Mouse (Mus musculus): ENCODE data around the gene St7l.
"Not testable (repeated sequence)": the region's sequence is repeated elsewhere in the genome, so short reads cannot be mapped to it uniquely, and the experiment has no call there.

The St7l gene

DNA sequence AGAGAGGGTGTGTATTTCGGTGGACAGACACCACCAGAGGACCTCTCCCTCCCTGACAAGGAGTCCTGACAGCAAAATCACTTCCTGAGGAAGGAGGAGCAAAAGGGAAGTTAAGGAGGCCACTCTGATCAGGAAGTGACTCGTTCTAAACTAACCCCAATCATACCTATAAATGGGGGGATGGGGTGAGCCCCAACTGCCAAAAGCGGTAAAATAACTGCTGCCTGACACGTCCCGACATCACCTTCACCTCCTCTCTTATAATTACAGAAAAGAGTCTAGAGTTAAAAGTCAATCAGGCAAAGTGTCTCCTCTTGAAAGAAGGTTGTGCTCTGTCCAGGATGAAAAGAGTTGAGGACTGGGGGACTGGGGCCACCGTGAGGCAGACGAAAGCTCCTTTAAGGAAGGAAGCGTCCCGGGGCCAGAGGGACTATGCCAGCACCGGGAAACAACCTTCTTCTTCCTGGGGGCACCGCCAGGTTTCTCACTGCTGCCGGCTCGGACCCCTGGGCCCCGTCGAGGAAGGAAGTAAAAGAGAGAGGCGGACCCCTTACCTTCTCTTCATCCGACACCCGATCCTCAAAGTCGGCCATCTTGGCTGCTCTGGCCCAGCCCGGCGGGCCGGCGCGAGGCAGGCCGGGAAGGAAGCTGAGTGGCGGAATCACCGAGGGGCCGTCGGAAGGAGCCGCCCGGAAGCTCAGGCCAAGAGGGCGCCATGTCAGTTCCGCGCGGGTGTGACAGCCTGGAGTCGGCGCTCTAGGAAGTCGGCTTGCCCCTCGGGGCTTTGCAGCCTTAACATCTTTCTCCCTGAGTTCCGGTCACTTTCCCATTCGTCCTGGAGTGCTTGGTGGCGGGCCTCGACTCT, at the start of gene St7l, which contains the start of gene Capza1:
TSS of gene St7l (plus strand) at position 220 of the 865 bp plus-strand sequence.
TSS of gene Capza1 (minus strand) at position 720 of the 865 bp plus-strand sequence.
- peak; percentile 65 for DNase-seq (ENCODE audit: low spot score)

DNA sequence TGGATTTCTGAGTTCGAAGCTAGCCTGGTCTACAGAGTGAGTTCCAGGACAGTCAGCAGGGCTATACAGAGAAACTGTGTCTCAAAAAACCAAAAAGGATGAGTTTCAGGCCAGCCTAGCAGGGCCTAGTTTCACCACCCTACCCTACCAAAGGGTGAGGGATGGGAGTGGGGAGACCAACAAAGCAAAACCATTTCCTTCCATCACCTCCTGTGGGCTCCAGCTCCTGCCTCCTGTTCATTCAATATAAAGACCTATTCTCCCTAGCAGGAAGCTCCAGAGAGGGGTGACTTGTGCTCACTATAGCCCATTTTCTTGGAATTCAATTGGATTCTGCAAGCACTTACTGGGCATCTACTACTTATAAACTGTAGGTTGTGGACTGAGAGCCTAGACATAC, 49.1 kb upstream of the St7l start:
- DNase-seq (ENCODE audit: low spot score), result no peak

DNA sequence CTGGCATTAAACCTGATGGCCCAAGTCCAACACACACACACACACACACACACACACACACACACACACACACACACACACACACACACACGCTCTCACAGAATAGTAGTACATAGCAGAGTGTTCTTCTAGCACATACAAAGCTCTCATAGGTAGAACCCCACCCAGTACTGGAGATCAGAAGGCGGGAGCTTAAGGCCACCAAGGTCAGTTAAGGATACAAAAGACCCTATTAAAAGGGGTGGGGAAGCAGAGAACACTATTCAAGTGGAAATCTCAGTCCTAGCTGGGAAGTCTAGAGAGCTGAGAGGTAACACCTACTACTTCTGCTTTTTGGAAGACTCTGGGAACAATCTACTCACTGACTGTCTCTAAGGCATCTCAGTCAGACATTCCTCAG, 48.5 kb upstream of the St7l start:
- no peak for DNase-seq (ENCODE audit: low spot score)

- no peak for DNase-seq (ENCODE audit: low spot score)
Measured at GRCm38 (mm10) chr3:104816130-104816529, 47.7 kb upstream of the St7l start.

DNA sequence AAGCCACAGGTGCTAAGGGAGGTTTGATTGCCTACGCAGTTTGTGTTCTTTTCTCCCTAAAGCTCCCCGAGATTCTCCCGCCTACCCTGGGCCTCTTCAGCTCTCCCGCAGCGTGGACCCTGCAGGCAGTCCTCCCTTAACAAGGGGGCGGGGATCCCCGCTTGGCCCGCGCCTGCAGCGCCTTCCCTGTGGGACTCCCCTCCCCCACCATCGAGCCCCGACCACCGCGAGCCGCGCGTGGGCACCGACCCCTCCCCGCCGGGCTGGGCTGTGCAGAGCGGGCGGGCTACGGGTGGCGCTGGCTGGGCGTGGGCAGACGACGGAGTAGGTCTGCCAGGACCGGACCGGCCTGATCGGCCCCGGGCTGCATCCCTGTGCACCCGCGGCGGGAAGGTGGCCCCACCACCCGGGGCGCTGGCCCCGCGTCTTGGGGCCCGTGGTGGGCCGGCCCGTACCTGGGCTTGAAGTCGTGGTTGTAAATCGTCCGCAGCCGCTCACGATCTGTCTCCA, 46.3 kb upstream of the St7l start:
- DNase-seq (ENCODE audit: low spot score), result no peak

DNA sequence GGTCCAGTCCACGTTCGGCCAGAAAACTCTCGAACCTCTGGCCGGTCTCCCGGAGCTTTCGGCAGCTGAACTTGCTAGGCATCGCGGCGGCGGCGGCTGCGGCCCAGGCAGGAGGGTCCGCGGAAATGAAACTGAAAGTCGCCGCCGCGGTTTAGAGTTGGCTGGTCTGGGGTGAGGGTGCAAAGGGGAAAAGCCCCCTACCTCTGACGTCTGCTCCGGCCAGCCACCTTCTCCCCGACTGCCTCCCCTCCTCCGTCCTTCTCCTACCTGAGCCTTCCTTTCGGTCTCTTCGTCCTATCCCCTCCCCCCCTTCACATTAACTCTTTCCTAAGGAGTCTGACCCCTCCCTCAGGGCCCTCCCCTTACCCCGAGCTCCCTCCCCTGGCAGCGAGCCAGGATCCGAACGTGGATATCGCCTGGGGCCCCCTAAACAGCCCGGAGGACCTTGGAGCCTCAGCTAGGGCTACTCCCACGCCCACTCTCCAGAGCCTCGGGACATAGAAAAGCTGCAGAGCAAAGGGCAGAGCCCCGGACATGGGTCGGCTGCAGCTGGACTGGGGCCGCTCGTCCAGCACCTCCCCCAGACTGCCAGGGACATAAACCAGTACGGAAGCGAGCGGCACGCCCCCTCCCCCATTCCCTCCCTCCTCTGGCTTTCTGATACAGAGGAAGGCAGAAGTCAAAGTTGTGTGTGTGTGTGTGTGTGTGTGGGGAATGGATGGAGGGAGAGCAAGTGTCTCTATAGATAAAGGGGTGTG, 45.6 kb upstream of the St7l start, which contains the start of gene Mov10:
TSS of gene Mov10 (minus strand) at position 573 of the 758 bp plus-strand sequence.
- DNase-seq (ENCODE audit: low spot score), result no peak

DNA sequence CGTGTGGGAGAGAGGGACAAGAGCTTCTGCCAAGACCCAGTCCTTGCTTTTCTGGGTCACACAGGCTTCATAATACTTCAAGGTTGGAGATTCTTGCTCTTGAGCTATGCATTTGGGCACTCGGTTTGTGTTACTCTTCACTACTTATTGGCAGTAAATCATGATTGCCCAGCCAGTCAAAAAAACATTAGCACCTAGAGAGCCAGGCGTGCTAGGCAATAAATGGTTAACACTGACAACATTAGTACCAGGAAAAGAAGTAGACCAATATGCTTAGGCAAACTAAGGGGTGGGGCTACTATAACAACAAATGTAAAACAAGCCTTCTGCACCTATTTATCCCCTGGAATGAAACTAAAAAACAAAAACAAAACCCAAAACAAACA, 45.1 kb upstream of the St7l start:
- no peak for DNase-seq (ENCODE audit: low spot score)

DNA sequence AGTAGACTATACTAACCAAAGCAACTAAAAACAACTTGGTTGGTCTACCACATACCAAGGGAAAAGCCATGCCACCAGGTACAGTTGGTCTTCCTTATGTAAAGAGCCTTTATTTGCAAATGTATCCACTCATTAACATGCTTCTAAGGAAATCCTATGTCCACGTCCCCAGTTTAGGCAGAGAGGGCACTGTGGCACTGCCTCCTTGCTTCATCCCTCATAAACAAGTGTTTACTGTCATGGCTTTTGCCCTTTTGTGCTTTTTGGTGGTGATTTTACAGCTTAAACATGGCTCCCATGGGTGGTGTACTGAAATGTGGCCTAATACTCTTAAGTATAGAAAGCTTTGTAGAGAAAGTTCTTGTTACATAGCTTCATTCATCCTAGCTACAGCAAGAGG, 43.4 kb upstream of the St7l start:
- no peak for DNase-seq (ENCODE audit: low spot score)

GRCm38 (mm10) chr3:104822413-104822812, 41.4 kb upstream of the St7l start:
- DNase-seq (ENCODE audit: low spot score), result no peak

DNA sequence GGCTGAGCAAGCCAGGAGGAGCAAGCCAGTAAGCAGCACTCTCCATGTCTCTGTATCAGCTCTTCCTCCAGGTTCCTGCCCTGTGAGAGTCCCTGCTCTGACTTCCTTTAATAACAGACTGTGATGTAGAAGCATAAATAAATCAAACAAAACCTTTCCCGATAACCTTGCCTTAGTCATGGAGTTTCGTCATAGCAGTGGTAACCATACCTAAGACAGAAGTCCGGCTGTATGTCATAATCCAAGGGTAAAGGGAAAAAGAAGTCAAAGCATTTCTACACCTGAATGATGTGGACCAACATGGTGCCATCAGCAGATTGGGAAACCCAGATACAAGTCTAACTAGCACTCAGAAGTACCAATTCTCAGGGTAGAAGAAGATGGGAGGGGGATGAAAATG, 28.0 kb upstream of the St7l start:
- DNase-seq (ENCODE audit: low spot score), result no peak

GRCm38 (mm10) chr3:104841049-104841448, 22.8 kb upstream of the St7l start:
- DNase-seq (ENCODE audit: low spot score), result no peak

DNA sequence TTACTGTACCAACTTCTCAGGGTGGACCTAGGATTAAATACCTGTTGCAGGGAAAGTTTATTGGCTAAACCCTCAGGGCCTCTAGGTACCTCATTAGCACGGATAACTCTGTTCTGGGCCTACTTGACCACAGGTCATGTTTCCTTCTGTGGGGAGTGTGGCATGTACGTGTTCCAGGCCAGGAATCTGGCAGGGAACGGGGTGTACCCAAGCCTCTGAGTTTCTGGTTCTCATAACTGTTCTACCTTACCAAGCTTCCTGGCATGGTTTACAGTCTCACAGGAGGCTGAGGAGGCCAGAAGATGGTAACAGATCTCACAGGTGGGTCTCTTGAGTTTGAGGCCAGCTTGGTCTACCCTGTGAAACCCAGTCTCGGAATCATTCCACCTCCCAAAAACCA, 17.2 kb upstream of the St7l start:
- DNase-seq (ENCODE audit: low spot score), result no peak

DNA sequence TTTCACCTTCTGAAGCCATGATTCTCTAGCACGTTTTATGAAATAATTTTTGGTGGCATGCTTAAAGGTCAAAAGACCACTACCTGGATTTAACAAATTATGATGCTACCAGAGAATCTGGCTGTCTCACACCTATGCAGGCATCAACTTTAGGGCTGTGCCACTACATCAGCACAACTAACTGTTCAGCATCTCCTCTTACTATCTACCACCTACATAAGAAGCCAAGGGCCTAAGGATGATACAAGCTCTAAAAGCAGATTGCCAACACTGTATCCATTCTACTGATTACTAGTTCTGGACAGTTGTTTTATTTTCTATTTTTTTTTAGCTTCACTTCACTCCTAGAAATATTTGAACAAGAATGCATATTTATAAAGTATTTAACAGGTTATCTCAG, 9.3 kb upstream of the St7l start:
- no peak for DNase-seq (ENCODE audit: low spot score)

DNA sequence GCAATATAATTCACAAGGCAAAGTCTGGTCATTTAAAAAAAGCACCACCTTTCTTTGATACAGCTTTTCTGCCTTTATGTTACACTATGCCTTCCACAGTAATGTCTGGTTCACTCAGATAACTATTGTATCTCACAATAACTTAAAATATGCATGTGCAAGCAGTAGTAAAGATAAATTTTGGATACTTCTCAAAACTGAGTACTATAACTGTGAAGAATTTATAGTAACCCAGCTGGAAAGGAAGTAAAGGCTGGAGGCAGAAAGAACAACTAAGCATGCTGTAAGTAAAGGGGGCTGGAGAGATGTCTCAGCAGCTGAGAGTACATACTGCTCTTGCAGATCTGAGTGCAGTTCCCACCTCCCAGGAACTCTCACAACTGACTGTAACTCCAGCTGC, 8.9 kb upstream of the St7l start:
- DNase-seq (ENCODE audit: low spot score), result no peak

- no peak for DNase-seq (ENCODE audit: low spot score)
Measured at GRCm38 (mm10) chr3:104856106-104856505, 7.7 kb upstream of the St7l start.

- no peak for DNase-seq (ENCODE audit: low spot score)
Measured at GRCm38 (mm10) chr3:104858560-104858959, 5.2 kb upstream of the St7l start.

- peak; percentile 71 for DNase-seq (ENCODE audit: low spot score)
Measured at GRCm38 (mm10) chr3:104864651-104865340, 991 bp downstream of the St7l start.

DNA sequence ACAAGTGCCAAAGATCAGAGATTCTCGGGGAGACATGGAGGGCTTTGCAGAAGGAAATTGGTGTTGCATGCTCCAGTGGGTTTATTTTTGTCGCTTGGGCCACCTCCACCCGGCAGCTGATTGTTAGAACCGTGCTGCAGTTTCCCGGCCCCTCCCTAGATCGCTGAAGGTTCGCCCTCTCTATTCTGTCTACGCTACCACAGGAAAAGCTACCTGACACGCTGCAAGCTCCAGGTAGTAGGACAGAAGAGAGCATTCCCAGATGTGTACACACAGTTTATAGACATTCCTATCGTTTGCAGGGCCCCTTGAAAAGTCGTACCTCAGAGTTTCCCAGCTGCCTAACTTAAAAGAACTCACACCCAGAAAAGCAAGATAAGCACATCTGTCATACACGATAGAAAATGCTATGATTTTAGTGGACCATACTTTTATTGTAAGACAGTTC, 1.6 kb downstream of the St7l start:
- no peak for DNase-seq (ENCODE audit: low spot score)

- not testable (repeated sequence) for DNase-seq (ENCODE audit: low spot score)
Measured at GRCm38 (mm10) chr3:104866674-104867073, 2.9 kb downstream of the St7l start.

GRCm38 (mm10) chr3:104869611-104870010, 5.8 kb downstream of the St7l start:
- DNase-seq (ENCODE audit: low spot score), result no peak

DNA sequence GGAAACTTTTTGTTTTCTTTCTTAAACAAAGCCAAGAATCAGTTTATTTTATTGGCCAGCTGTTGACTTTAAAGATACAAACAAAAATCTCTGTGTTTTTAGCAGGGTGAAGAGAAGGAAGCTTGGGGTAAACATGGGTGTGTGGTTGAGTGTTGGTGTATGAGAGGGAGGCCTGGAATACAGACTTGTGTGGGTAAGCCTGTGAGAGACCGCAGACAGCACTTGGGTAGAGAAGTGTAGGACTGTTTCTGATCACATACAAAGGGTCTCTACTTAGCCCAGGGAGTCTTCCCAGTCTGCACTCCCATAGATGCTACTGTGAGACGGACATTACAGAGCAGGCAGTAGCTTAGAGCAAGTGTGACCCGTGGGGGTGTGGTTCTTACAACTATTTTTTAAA, 24.8 kb downstream of the St7l start:
- no peak for DNase-seq (ENCODE audit: low spot score)

DNA sequence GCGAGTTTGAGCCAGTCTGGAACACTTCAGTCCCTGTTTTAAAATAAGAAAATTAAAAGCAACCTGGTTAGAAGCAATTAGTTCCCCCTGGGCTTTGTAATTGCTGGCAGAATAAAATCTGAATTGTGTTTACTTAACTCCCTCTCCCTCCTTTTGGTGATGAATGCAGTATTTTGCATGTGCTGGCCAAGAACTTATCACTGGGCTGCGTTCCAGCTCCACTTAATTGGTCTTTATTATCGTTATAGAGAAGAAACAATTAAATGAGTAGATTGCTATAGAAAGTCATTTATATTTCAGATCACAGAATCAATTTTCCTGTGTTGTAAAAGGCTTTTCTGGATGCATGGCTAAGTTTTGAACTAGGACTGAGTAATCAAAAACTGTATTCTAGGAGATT, 32.3 kb downstream of the St7l start:
- no peak for DNase-seq (ENCODE audit: low spot score)

All from layer of hippocampus, adult 9-10 months (tissue).